Mouse (Mus musculus) MEL (cell line): Measurements from ENCODE around the gene Crocc. TPM values are rescaled to one million over a fixed set of nuclear protein-coding genes. Genes with fewer than 3 reads are reported as not detected.
A peak's percentile ranks its signal among the peaks of the same experiment; 100 is the strongest.

Source experiments
- DNase-seq: peaks from one replicate; pipeline ENCODE4 v3.0.0; 2011; ENCODE audit warnings: low read depth, low spot score
- H3K27ac ChIP-seq: 2 replicates; pipeline ENCODE4 v1.5.1; 2012; ENCODE audit warnings: low read depth, mild to moderate bottlenecking, control low read depth, low read length, moderate library complexity; ENCODE audit not compliant: control insufficient read depth
- H3K27me3 ChIP-seq, 2 experiments: fragments of 150-350 bp in 1 of 2; sonication (generic) in 1 of 2; 2 replicates each; pipeline ENCODE4 v1.6.1; 2012; ENCODE audit warnings: low read length in 2 of 2, mild to moderate bottlenecking in 2 of 2, improper control_type of control experiment in 1 of 2, moderate library complexity in 1 of 2; ENCODE audit not compliant: insufficient read depth in 2 of 2, control insufficient read depth in 1 of 2
- H3K36me3 ChIP-seq, 2 experiments: 2 replicates each; pipeline ENCODE4 v1.6.1; 2012 to 2014; ENCODE audit warnings: low read length in 2 of 2, improper control_type of control experiment in 1 of 2, inconsistent platforms in 1 of 2, mild to moderate bottlenecking in 1 of 2; ENCODE audit not compliant: insufficient read depth in 2 of 2, control insufficient read depth in 1 of 2
- H3K4me1 ChIP-seq, 2 experiments: fragments of 150-350 bp in 1 of 2; sonication (generic) in 1 of 2; 2 replicates each; pipeline ENCODE4 v1.6.1; 2012; ENCODE audit warnings: low read length in 2 of 2, improper control_type of control experiment in 1 of 2, mild to moderate bottlenecking in 1 of 2; ENCODE audit not compliant: insufficient read depth in 2 of 2, control insufficient read depth in 1 of 2
- H3K4me3 ChIP-seq, 2 experiments: fragments of 150-350 bp in 1 of 2; sonication (generic) in 1 of 2; 2 replicates each; pipeline ENCODE4 v1.5.1; 2012; ENCODE audit warnings: low read depth in 2 of 2, low read length in 2 of 2, mild to moderate bottlenecking in 2 of 2, moderate library complexity in 2 of 2, control low read depth in 1 of 2, improper control_type of control experiment in 1 of 2; ENCODE audit not compliant: control insufficient read depth in 1 of 2, insufficient read depth in 1 of 2
- H3K79me2 ChIP-seq: 2 replicates; pipeline ENCODE4 v1.6.1; 2012; ENCODE audit warnings: mild to moderate bottlenecking, low read length, moderate library complexity; ENCODE audit not compliant: control insufficient read depth, poor library complexity, insufficient read depth
- H3K9ac ChIP-seq: 2 replicates; pipeline ENCODE4 v1.6.1; 2012; ENCODE audit warnings: low read depth, mild to moderate bottlenecking, control low read depth, low read length, moderate library complexity; ENCODE audit not compliant: control insufficient read depth, poor library complexity, severe bottlenecking
- H3K9me3 ChIP-seq: fragments of 150-350 bp; sonication (generic); replicated peaks from 2 replicates; pipeline ENCODE4 v1.6.1; 2012; ENCODE audit warnings: mild to moderate bottlenecking, low read length, improper control_type of control experiment, moderate library complexity; ENCODE audit not compliant: insufficient read depth
- CHD2 ChIP-seq: IDR thresholded peaks from 2 replicates; pipeline ENCODE4 v1.6.1; 2011; ENCODE audit warnings: low read length, improper control_type of control experiment
- CTCF ChIP-seq, 3 experiments: IDR thresholded peaks in 2 of 3; conservative IDR thresholded peaks in 1 of 3; 2 replicates each; pipeline ENCODE4 v1.5.1; 2011 to 2012; ENCODE audit warnings: low read length in 3 of 3, low read depth in 2 of 3, mild to moderate bottlenecking in 2 of 3, improper control_type of control experiment in 1 of 3, inconsistent platforms in 1 of 3, mixed read lengths in 1 of 3, moderate library complexity in 1 of 3; ENCODE audit not compliant: control insufficient read depth in 1 of 3, insufficient read depth in 1 of 3, poor library complexity in 1 of 3, severe bottlenecking in 1 of 3
- E2F4 ChIP-seq: IDR thresholded peaks from 2 replicates; pipeline ENCODE4 v1.6.1; 2011; ENCODE audit warnings: low read depth, low read length, improper control_type of control experiment, borderline replicate concordance
- ELF1 ChIP-seq: IDR thresholded peaks from 2 replicates; pipeline ENCODE4 v1.6.1; 2014; ENCODE audit warnings: low read depth, mild to moderate bottlenecking, inconsistent platforms, low read length, improper control_type of control experiment, moderate library complexity
- EP300 ChIP-seq, 2 experiments: IDR thresholded peaks; 2 replicates each; pipeline ENCODE4 v1.6.1; 2011; ENCODE audit warnings: improper control_type of control experiment in 2 of 2, low read length in 2 of 2, low read depth in 1 of 2, mild to moderate bottlenecking in 1 of 2
- GABPA ChIP-seq: IDR thresholded peaks from 2 replicates; pipeline ENCODE4 v1.6.1; 2012; ENCODE audit warnings: low read depth, mild to moderate bottlenecking, inconsistent platforms, low read length, improper control_type of control experiment, moderate library complexity
- HCFC1 ChIP-seq: IDR thresholded peaks from 2 replicates; pipeline ENCODE4 v1.6.1; 2012; ENCODE audit warnings: low read depth, mild to moderate bottlenecking, inconsistent platforms, low read length, improper control_type of control experiment, moderate library complexity
- KAT2A ChIP-seq: conservative IDR thresholded peaks from 2 replicates; pipeline ENCODE4 v1.6.1; 2012; ENCODE audit warnings: low read depth, low read length, improper control_type of control experiment, inconsistent platforms
- MAX ChIP-seq: IDR thresholded peaks from 2 replicates; pipeline ENCODE4 v1.6.1; 2011; ENCODE audit warnings: low read length, improper control_type of control experiment
- MAZ ChIP-seq: IDR thresholded peaks from 2 replicates; pipeline ENCODE4 v1.6.1; 2012; ENCODE audit warnings: low read depth, mild to moderate bottlenecking, inconsistent platforms, low read length, improper control_type of control experiment
- MEF2A ChIP-seq: IDR thresholded peaks from 2 replicates; pipeline ENCODE4 v1.6.1; 2014; ENCODE audit warnings: low read depth, mild to moderate bottlenecking, inconsistent platforms, low read length, improper control_type of control experiment; ENCODE audit not compliant: poor library complexity, insufficient replicate concordance, severe bottlenecking; ENCODE audit errors: extremely low read depth
- MYB ChIP-seq: IDR thresholded peaks from 2 replicates; pipeline ENCODE4 v1.6.1; 2011; ENCODE audit warnings: mild to moderate bottlenecking, low read depth, low read length, improper control_type of control experiment
- NRF1 ChIP-seq: IDR thresholded peaks from 2 replicates; pipeline ENCODE4 v1.6.1; 2014; ENCODE audit warnings: low read depth, mild to moderate bottlenecking, inconsistent platforms, low read length, improper control_type of control experiment, moderate library complexity; ENCODE audit not compliant: poor library complexity, insufficient read depth, severe bottlenecking
- POLR2AphosphoS2 ChIP-seq: IDR thresholded peaks from 2 replicates; pipeline ENCODE4 v1.6.1; 2011; ENCODE audit warnings: low read length, improper control_type of control experiment
- POLR2AphosphoS5 ChIP-seq: IDR thresholded peaks from 2 replicates; pipeline ENCODE4 v1.6.1; 2012; ENCODE audit warnings: low read depth, borderline replicate concordance, mild to moderate bottlenecking, inconsistent platforms, low read length, moderate library complexity, mixed read lengths
- SMC3 ChIP-seq: IDR thresholded peaks from 2 replicates; pipeline ENCODE4 v1.6.1; 2011; ENCODE audit warnings: low read depth, low read length, improper control_type of control experiment
- TAL1 ChIP-seq: IDR thresholded peaks from 2 replicates; pipeline ENCODE4 v1.6.1; 2012; ENCODE audit warnings: mild to moderate bottlenecking, inconsistent platforms, low read length, moderate library complexity, mixed read lengths
- TBP ChIP-seq: IDR thresholded peaks from 2 replicates; pipeline ENCODE4 v1.8.0; 2011; ENCODE audit warnings: low read depth, low read length, improper control_type of control experiment
- TCF12 ChIP-seq: IDR thresholded peaks from 2 replicates; pipeline ENCODE4 v1.6.1; 2014; ENCODE audit warnings: low read depth, mild to moderate bottlenecking, inconsistent platforms, low read length, improper control_type of control experiment, moderate library complexity
- UBTF ChIP-seq: IDR thresholded peaks from 2 replicates; pipeline ENCODE4 v1.6.1; 2012; ENCODE audit warnings: low read depth, mild to moderate bottlenecking, inconsistent platforms, low read length, improper control_type of control experiment, moderate library complexity, borderline replicate concordance; ENCODE audit not compliant: insufficient read depth
- USF2 ChIP-seq, 2 experiments: IDR thresholded peaks; 2 replicates each; pipeline ENCODE4 v1.6.1; 2011 to 2012; ENCODE audit warnings: improper control_type of control experiment in 2 of 2, low read length in 2 of 2, borderline replicate concordance in 1 of 2, inconsistent platforms in 1 of 2, low read depth in 1 of 2, mild to moderate bottlenecking in 1 of 2; ENCODE audit not compliant: insufficient read depth in 1 of 2
- ZC3H11A ChIP-seq: IDR thresholded peaks from 2 replicates; pipeline ENCODE4 v1.6.1; 2012; ENCODE audit warnings: low read depth, mild to moderate bottlenecking, inconsistent platforms, low read length, improper control_type of control experiment
- ZKSCAN1 ChIP-seq: IDR thresholded peaks from 2 replicates; pipeline ENCODE4 v1.6.1; 2012; ENCODE audit warnings: low read depth, mild to moderate bottlenecking, inconsistent platforms, low read length, improper control_type of control experiment, moderate library complexity
- ZMIZ1 ChIP-seq: IDR thresholded peaks from 2 replicates; pipeline ENCODE4 v1.6.1; 2012; ENCODE audit warnings: low read depth, mild to moderate bottlenecking, inconsistent platforms, low read length, improper control_type of control experiment, moderate library complexity
- polyA plus RNA-seq, 2 experiments: library from polyadenylated mRNA; stranded (reverse) in 1 of 2; unstranded in 1 of 2; fragments of >175 nt in 1 of 2; fragments of >200 nt in 1 of 2; gene quantifications; 2 replicates each; pipeline versions ENCODE4 v1.2.1 to v1.2.4; 2012; ENCODE audit warnings: low replicate concordance in 2 of 2, low read depth in 1 of 2; ENCODE audit not compliant: insufficient read length in 2 of 2, insufficient read depth in 1 of 2, missing spikeins in 1 of 2
- total RNA-seq: library from RNA; depleted of rRNA; stranded (reverse); fragments of 300-350 nt; gene quantifications from 2 replicates; pipeline ENCODE4 v1.2.3, GENCODE M21; 2012

Gene Crocc
- total and polyA plus RNA-seq, 3 experiments: 0.77 to 3.6 TPM; not detected in 1

DNA sequence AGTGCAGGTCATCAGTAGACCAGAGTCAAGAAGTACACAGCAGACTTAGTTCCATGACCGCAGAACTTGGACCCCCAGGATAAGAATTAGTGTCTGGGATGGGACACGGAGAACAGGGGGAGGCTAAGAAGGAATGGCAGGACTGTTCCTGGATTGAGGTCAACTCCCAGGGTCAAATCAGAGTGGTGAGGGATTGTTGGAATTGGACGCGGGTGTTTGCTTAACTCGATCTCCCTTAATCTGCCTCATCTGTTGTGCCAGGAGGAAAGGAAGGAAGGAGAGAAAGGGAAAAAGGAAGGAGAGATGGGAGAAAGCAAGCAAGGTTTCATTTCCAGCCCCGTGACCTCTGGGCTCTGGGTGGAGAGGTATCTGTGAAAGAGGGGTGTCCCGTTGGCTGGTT is 50.2 kb downstream of the Crocc start, which contains the start of gene Mfap2:
Gene Mfap2 (plus strand): TSS at position 301 of the 400 bp plus-strand sequence.
- DNase-seq: no peak
- Histone ChIP-seq H3K79me2 (no peaks in the 10 kb centered on the region), H3K4me1 (peaks cover 0 to 8% of the 10 kb centered on the region in 2 experiments; a peak in 1 of 4 replicates), H3K9me3 (no peaks in the 10 kb centered on the region), H3K27ac (no peak within 1 kb of the TSS), H3K9ac (no peak within 1 kb of the TSS), H3K4me3 (no peak within 1 kb of the TSS), H3K36me3 (no peaks in the 10 kb centered on the region), H3K27me3 (no peaks in the 10 kb centered on the region)
- no peak for TF ChIP-seq MYB
- no peak for TF ChIP-seq KAT2A
- TF ChIP-seq TBP: no peak
- no peak for TF ChIP-seq ZC3H11A
- TF ChIP-seq MAZ: no peak
- TF ChIP-seq MEF2A: no peak
- TF ChIP-seq TCF12: no peak
- TF ChIP-seq GABPA: no peak
- no peak for TF ChIP-seq ZMIZ1
- TF ChIP-seq CHD2: no peak
- TF ChIP-seq ELF1: no peak
- no peak for TF ChIP-seq CTCF (IDR thresholded peaks at IDR 0.05 in 2 of 3, conservative IDR thresholded peaks at IDR 0.05 in 1 of 3; ENCODE audit: control insufficient read depth in 1 of 3, insufficient read depth in 1 of 3, low read depth in 2 of 3, low read length in 3 of 3, poor library complexity in 1 of 3, severe bottlenecking in 1 of 3)
- no peak for TF ChIP-seq MAX
- TF ChIP-seq UBTF: no peak
- TF ChIP-seq NRF1: no peak
- TF ChIP-seq POLR2AphosphoS2: no peak
- no peak for TF ChIP-seq USF2 (IDR thresholded peaks at IDR 0.05; ENCODE audit: borderline replicate concordance in 1 of 2, insufficient read depth in 1 of 2, low read depth in 1 of 2, low read length in 2 of 2)
- no peak for TF ChIP-seq POLR2AphosphoS5
- TF ChIP-seq EP300 (IDR thresholded peaks at IDR 0.05; ENCODE audit: low read depth in 1 of 2, low read length in 2 of 2): no peak
- no peak for TF ChIP-seq SMC3

DNA sequence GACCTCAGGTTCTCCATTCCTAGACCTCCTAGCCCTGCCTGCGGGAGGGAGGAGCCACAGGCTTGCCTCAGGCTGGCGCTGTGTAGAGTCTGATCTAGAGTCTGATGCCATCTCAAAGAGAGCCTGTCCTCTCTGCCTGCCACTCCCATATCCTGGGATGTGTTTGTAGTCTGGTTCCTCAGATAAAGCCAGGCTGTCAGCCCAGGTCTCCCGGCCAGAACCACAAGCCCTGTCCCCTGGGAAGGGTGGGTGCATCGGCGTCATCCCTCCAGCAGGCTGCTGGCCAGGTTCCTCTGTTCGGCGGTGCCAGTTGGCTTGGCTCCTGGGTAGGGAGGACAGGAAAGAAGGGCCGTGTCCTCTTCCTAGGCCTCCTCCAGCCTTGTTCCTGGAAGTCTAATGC is 52.3 kb downstream of the Crocc start:
- H3K9me3 ChIP-seq: no peaks in the 10 kb centered on the region
- H3K27me3 ChIP-seq: no peaks in the 10 kb centered on the region
- H3K9ac ChIP-seq: no peak overlapping the region
- peak; percentile 30 for DNase-seq
- peaks cover 0 to 8% of the 10 kb centered on the region in 2 experiments; a peak in 1 of 4 replicates for H3K4me1 ChIP-seq
- H3K4me3 ChIP-seq: no peak overlapping the region
- H3K36me3 ChIP-seq: no peaks in the 10 kb centered on the region
- no peak overlapping the region; the same call in 1 of the 2 replicates for H3K27ac ChIP-seq
- TF ChIP-seq EP300 (IDR thresholded peaks at IDR 0.05; ENCODE audit: low read depth in 1 of 2, low read length in 2 of 2): peak in 1 of 2 experiments; percentile 17; a peak in 1 of 4 replicates
- TF ChIP-seq HCFC1: no peak
- no peak for TF ChIP-seq E2F4
- TF ChIP-seq TAL1: peak; percentile 29; the same call in 1 of the 2 replicates
- TF ChIP-seq ZKSCAN1: no peak
- no peak for TF ChIP-seq USF2 (IDR thresholded peaks at IDR 0.05; ENCODE audit: borderline replicate concordance in 1 of 2, insufficient read depth in 1 of 2, low read depth in 1 of 2, low read length in 2 of 2)
- no peaks in the 10 kb centered on the region for H3K79me2 ChIP-seq
